Mouse (Mus musculus): ENCODE measurements around the gene Arl3. TPM values are rescaled to one million over a fixed set of nuclear protein-coding genes. Genes with fewer than 3 reads are reported as not detected.
A peak's percentile ranks its signal among the peaks of the same experiment; 100 is the strongest.

The Arl3 gene
- polyA plus RNA-seq, 1 experiment from 2014 or later = 246 TPM

DNA sequence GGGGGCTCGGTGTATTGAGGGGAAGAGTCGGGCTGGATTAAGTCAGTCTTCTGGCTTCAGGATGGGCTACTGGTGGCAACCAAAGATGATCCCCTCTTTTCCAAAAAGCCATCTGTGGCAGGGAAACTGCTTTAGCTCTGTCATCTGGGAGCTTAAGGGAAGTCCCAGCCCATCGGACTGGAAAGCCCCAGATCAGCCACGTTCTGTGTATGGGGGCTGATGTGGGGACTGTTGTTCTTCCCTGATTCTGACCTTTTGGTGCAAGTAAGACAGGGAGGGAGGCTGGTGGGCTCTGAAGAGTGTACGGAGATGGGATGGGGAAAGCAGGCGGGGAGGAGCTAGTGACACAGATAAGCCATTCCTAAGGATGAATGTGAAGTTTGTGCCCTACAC is 48.9 kb downstream of the Arl3 start:
- Histone ChIP-seq H3K27me3 (replicated peaks; ENCODE audit: control insufficient read depth, insufficient read depth, low read length) (no peaks in the 10 kb centered on the region), H3K4me1 (replicated peaks; ENCODE audit: control insufficient read depth, insufficient read depth, low read length) (peaks cover 62% of the 10 kb centered on the region), H3K4me2 (ENCODE audit: low read length) (peak overlapping the region; percentile 50), H3K4me3 (replicated peaks; ENCODE audit: low read length) (peak overlapping the region; percentile 24), H3K36me3 (ENCODE audit: control insufficient read depth, insufficient read depth) (no peaks in the 10 kb centered on the region), H3K9ac (replicated peaks; ENCODE audit: low read depth, low read length) (peak overlapping the region; percentile 33), H3K9me3 (ENCODE audit: control insufficient read depth, low read length) (no peaks in the 10 kb centered on the region), H3K27ac (ENCODE audit: low read length) (peak overlapping the region; percentile 84)
- no peak for ATAC-seq
- WGBS = 10% methylated on average over 6 of the region's 6 CpGs

DNA sequence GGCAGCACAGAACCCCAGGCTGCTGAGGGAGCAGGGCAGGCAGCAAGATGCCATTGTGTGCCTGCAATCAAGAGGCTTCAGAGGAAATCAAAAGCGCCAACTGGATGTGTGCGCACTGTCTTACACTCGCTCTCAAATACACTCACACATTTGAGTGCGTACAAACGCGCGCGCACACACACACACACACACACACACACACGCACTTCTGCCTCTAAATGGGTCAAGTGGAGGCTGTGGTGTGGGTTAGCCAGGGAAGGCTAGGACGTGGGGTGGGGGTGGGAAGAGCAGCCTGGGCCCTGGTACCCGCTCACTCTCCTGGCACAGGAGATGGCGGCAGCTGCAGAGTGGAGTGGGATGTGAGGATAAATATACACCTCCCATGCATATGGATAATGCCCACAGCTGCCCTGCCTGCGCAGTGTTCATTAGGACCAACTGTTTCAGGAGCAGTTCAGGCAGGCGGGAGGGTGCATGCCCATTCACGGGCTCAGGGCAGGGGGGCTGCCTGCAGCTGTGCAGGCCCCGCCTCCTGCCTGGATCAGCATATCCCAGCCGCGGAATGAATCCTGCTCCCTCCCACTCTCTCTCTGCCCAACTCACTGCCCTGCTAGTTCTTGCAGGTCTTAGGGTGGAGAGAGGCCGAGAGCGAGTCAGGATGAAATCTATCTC is 49.4 kb downstream of the Arl3 start:
- Histone ChIP-seq H3K27ac (ENCODE audit: low read length) (peak overlapping the region; percentile 84), H3K4me2 (ENCODE audit: low read length) (peak overlapping the region; percentile 50), H3K27me3 (replicated peaks; ENCODE audit: control insufficient read depth, insufficient read depth, low read length) (no peaks in the 10 kb centered on the region), H3K36me3 (ENCODE audit: control insufficient read depth, insufficient read depth) (no peaks in the 10 kb centered on the region), H3K9ac (replicated peaks; ENCODE audit: low read depth, low read length) (peak overlapping the region; percentile 33), H3K4me1 (replicated peaks; ENCODE audit: control insufficient read depth, insufficient read depth, low read length) (peaks cover 62% of the 10 kb centered on the region), H3K9me3 (ENCODE audit: control insufficient read depth, low read length) (no peaks in the 10 kb centered on the region), H3K4me3 (replicated peaks; ENCODE audit: low read length) (peak overlapping the region; percentile 24)
- WGBS = 3% methylated on average over 20 of the region's 20 CpGs
- ATAC-seq = peak; percentile 89

DNA sequence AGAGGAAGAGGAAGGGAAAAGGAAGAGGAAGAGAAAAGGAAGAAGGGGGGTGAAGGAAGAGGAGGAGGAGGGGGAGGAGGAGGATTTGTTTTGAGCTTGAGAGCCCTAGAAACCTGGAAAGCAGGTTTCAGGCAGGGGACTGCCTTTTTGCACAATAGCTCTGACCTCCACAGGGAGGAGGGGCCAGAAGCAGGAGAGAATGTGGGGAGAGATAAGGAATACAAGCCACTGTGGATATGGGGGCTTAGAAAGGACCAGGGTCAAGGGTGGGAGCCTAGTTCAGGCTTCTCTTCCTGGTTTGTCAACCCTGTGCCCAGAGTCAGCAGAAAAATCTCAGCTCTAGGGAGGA is 49.9 kb downstream of the Arl3 start:
- no peaks in the 10 kb centered on the region for H3K36me3 ChIP-seq (ENCODE audit: control insufficient read depth, insufficient read depth)
- H3K4me2 ChIP-seq (ENCODE audit: low read length) = peak overlapping the region; percentile 50
- ATAC-seq = no peak
- H3K9ac ChIP-seq (replicated peaks; ENCODE audit: low read depth, low read length) = peak overlapping the region; percentile 33
- peak overlapping the region; percentile 84 for H3K27ac ChIP-seq (ENCODE audit: low read length)
- no peak overlapping the region for H3K4me3 ChIP-seq (replicated peaks; ENCODE audit: low read length)
- no peaks in the 10 kb centered on the region for H3K27me3 ChIP-seq (replicated peaks; ENCODE audit: control insufficient read depth, insufficient read depth, low read length)
- peaks cover 62% of the 10 kb centered on the region for H3K4me1 ChIP-seq (replicated peaks; ENCODE audit: control insufficient read depth, insufficient read depth, low read length)
- no peaks in the 10 kb centered on the region for H3K9me3 ChIP-seq (ENCODE audit: control insufficient read depth, low read length)

DNA sequence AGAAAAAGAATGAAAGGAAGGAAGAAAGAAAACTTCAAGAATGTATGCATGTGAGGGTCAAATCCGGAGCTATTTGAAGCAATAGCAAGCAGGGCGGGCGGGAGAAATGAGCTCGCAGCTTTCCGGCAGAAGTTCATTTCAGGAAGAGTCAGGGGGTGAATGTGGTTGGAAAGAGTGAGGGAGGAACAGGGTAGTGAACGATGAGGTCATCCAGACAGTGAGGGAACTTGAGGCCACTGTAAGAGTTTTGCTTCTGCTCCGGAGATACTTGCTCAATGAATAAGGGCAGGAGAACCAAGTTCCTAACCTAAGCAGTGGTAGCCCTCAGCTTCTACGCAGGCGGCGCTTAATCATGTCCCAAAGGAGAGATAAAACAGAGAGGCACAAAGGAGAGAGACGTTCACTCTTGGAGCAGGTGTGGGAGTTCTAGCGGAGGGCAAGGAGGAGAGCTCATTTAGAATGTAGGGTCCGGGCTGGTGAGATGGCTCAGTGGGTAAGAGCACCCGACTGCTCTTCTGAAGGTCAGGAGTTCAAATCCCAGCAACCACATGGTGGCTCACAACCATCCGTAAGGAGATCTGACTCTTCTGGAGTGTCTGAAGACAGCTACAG is 50.5 kb downstream of the Arl3 start:
- H3K9ac ChIP-seq (replicated peaks; ENCODE audit: low read depth, low read length) = no peak overlapping the region
- WGBS = 47% methylated on average over 15 of the region's 15 CpGs
- no peak overlapping the region for H3K4me3 ChIP-seq (replicated peaks; ENCODE audit: low read length)
- no peaks in the 10 kb centered on the region for H3K9me3 ChIP-seq (ENCODE audit: control insufficient read depth, low read length)
- ATAC-seq = no peak
- no peaks in the 10 kb centered on the region for H3K27me3 ChIP-seq (replicated peaks; ENCODE audit: control insufficient read depth, insufficient read depth, low read length)
- H3K36me3 ChIP-seq (ENCODE audit: control insufficient read depth, insufficient read depth) = no peaks in the 10 kb centered on the region
- no peak overlapping the region; the same call in 1 of the 2 replicates for H3K27ac ChIP-seq (ENCODE audit: low read length)
- peaks cover 62% of the 10 kb centered on the region for H3K4me1 ChIP-seq (replicated peaks; ENCODE audit: control insufficient read depth, insufficient read depth, low read length)
- H3K4me2 ChIP-seq (ENCODE audit: low read length) = no peak overlapping the region

DNA sequence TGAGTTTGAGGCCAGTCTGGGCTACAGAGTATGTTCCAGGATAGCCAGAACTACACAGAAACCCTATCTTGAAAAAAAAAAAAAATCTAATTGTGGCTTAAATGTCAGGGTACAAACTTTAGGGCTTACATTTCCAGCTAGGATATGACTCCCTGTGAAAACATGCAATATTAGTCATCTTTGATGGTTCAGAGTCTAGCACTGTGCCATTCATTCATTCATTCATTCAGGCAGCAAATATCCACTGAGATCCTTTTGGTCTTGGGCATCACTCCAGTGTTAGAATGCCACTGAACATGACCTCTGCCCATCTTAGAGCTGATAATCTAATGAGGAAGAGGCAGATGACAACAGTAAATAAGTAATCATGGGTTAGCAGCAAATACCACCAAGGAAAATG is 51.3 kb downstream of the Arl3 start:
- ATAC-seq = no peak
- H3K27me3 ChIP-seq (replicated peaks; ENCODE audit: control insufficient read depth, insufficient read depth, low read length) = no peaks in the 10 kb centered on the region
- no peak overlapping the region for H3K4me3 ChIP-seq (replicated peaks; ENCODE audit: low read length)
- H3K9me3 ChIP-seq (ENCODE audit: control insufficient read depth, low read length) = no peaks in the 10 kb centered on the region
- no peak overlapping the region for H3K4me2 ChIP-seq (ENCODE audit: low read length)
- H3K4me1 ChIP-seq (replicated peaks; ENCODE audit: control insufficient read depth, insufficient read depth, low read length) = peaks cover 57% of the 10 kb centered on the region
- H3K36me3 ChIP-seq (ENCODE audit: control insufficient read depth, insufficient read depth) = no peaks in the 10 kb centered on the region
- H3K9ac ChIP-seq (replicated peaks; ENCODE audit: low read depth, low read length) = no peak overlapping the region
- H3K27ac ChIP-seq (ENCODE audit: low read length) = no peak overlapping the region

DNA sequence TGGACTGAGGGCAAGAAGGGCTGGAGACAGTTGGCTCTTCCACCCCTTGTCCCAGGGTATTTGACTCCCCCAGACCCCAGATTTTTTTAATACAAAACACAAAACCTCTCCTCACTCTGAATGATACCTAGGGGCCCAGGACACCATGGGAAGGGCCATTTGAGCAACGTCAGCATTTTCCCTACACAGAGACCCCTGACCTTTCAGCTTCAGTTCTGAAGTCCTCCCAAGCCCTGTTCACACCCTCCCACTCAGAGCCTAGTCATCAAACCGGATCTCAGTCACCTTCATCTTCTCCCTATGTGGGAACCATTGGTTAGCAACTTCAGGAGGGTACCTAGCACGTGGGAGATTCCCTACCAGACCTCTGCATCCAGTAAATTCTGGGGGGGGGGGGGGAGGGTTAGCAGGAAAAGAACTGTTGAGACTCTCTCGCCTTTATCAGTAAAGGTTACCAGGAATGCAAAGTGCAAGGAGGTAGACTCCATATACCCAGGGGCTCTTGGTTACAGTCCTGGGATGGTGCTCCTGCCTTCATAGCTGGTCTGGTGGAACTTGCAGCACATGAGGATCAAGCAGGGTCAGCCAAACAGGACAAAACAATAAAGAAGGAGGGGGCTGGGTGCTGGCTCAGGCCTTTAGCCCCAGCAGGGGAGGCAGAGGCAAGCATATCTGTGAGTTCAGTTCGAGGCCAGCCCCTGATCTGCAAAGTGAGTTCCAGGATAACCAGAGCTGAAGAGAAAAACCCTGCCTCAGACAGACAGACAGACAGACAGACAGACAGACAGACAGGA is 54.0 kb downstream of the Arl3 start:
- Histone ChIP-seq H3K27ac (ENCODE audit: low read length) (no peak overlapping the region), H3K4me2 (ENCODE audit: low read length) (no peak overlapping the region), H3K9me3 (ENCODE audit: control insufficient read depth, low read length) (no peaks in the 10 kb centered on the region), H3K4me3 (replicated peaks; ENCODE audit: low read length) (no peak overlapping the region), H3K4me1 (replicated peaks; ENCODE audit: control insufficient read depth, insufficient read depth, low read length) (peaks cover 31% of the 10 kb centered on the region), H3K9ac (replicated peaks; ENCODE audit: low read depth, low read length) (no peak overlapping the region), H3K27me3 (replicated peaks; ENCODE audit: control insufficient read depth, insufficient read depth, low read length) (no peaks in the 10 kb centered on the region), H3K36me3 (ENCODE audit: control insufficient read depth, insufficient read depth) (peaks cover 17% of the 10 kb centered on the region)
- 19% methylated on average over 5 of the region's 5 CpGs for WGBS
- no peak for ATAC-seq

DNA sequence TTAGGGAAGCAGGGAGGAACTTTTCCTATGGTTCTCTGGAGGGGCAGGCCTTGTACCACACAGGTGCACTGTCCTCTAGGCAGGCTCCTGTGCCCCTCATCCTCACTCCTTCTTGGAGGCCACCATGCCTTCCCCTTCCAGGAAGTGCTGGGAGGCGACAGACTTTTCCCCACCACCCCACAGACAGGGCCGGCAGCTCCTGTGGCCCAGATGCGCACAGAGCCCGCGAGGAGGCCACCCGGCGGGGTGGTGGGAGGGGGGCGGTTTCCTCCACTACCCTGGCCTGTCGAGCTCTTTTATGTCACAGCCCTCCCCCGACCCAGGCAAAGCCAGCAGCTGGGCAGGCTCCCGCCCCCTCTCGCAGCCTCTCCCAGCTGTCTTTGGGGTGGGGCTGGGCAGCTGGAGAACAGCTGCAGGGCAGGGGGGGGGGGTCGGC is 54.6 kb downstream of the Arl3 start:
- Histone ChIP-seq H3K36me3 (ENCODE audit: control insufficient read depth, insufficient read depth) (peaks cover 23% of the 10 kb centered on the region), H3K4me1 (replicated peaks; ENCODE audit: control insufficient read depth, insufficient read depth, low read length) (peaks cover 24% of the 10 kb centered on the region), H3K27me3 (replicated peaks; ENCODE audit: control insufficient read depth, insufficient read depth, low read length) (no peaks in the 10 kb centered on the region), H3K9me3 (ENCODE audit: control insufficient read depth, low read length) (no peaks in the 10 kb centered on the region), H3K9ac (replicated peaks; ENCODE audit: low read depth, low read length) (peak overlapping the region; percentile 19; the same call in 1 of the 2 replicates), H3K27ac (ENCODE audit: low read length) (no peak overlapping the region), H3K4me2 (ENCODE audit: low read length) (peak overlapping the region; percentile 2; the same call in 1 of the 2 replicates), H3K4me3 (replicated peaks; ENCODE audit: low read length) (no peak overlapping the region)
- peak; percentile 55 for ATAC-seq
- 2% methylated on average over 13 of the region's 13 CpGs for WGBS

DNA sequence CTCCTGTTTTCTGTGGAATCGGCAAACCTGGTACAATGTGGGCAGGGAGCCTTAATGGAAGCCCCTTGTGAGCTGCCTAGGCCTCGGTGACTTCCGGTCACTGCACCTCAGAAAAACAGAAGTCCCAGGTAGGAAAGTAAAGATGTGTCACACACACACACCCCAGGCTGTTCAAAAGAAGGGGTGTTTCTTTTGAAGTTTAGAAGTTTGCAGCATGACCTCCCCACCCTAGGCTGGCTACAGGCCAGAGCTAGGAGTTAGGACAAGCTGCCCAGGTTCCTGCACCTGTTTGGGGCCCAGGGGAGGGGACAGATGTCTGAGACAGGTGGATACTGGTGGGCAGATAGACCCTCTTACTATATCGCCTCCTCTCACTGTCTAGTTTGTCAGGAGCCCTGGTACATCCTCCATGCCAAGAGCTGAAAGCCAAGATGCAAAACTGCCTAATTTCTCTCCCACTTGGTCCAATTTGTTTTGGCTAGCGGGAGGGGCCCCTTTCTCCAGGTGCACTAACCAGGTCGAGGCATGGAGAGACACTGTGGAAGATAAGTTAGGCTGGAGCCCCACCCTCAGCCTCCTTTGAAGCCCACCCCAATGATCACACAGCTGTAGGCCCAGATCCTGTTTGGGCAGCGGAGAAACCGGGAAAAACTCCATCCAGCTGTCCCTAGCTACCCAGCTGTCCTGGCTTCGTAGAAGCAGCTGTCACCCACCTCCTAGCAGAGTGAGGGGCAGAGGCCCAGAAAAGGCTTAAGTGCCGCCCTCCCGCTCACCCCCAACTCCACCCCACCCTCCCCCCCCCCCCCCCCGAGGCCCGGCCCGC is 55.3 kb downstream of the Arl3 start:
- H3K4me1 ChIP-seq (replicated peaks; ENCODE audit: control insufficient read depth, insufficient read depth, low read length) = peaks cover 18% of the 10 kb centered on the region
- no peak overlapping the region for H3K4me3 ChIP-seq (replicated peaks; ENCODE audit: low read length)
- no peak overlapping the region for H3K4me2 ChIP-seq (ENCODE audit: low read length)
- no peaks in the 10 kb centered on the region for H3K9me3 ChIP-seq (ENCODE audit: control insufficient read depth, low read length)
- H3K36me3 ChIP-seq (ENCODE audit: control insufficient read depth, insufficient read depth) = peaks cover 29% of the 10 kb centered on the region
- no peak overlapping the region for H3K27ac ChIP-seq (ENCODE audit: low read length)
- 35% methylated on average over 10 of the region's 14 CpGs for WGBS
- H3K27me3 ChIP-seq (replicated peaks; ENCODE audit: control insufficient read depth, insufficient read depth, low read length) = no peaks in the 10 kb centered on the region
- peak overlapping the region; percentile 19; the same call in 1 of the 2 replicates for H3K9ac ChIP-seq (replicated peaks; ENCODE audit: low read depth, low read length)
- peak; percentile 24; the same call in 1 of the 2 replicates for ATAC-seq

All from forebrain, embryonic 16.5 days (tissue).